Mouse (Mus musculus) midbrain, embryonic 12.5 days (tissue): ENCODE measurements around the gene Med29. TPM values are rescaled to one million over a fixed set of nuclear protein-coding genes. Genes with fewer than 3 reads are reported as not detected.

Experiments
- ATAC-seq: fragments of 200-750 bp; cut with Nextera tagmentation; 2 replicates; pipeline ENCODE4 v1.8.0; 2017; ENCODE audit warnings: low read depth, moderate TSS enrichment, moderate library complexity; ENCODE audit not compliant: low FRiP score
- H3K27ac ChIP-seq: fragments of 300-500 bp; sonication (generic); replicated peaks from 2 replicates; pipeline ENCODE4 v1.5.1; 2016; ENCODE audit warnings: mild to moderate bottlenecking
- H3K27me3 ChIP-seq: fragments of 300-500 bp; sonication (generic); 2 replicates; pipeline ENCODE4 v1.6.1; 2016; ENCODE audit warnings: mild to moderate bottlenecking
- H3K36me3 ChIP-seq: fragments of 300-500 bp; sonication (generic); 2 replicates; pipeline ENCODE4 v1.6.1; 2016
- H3K4me1 ChIP-seq: fragments of 300-500 bp; sonication (generic); 2 replicates; pipeline ENCODE4 v1.6.1; 2016
- H3K4me2 ChIP-seq: fragments of 300-500 bp; sonication (generic); replicated peaks from 2 replicates; pipeline ENCODE4 v1.6.1; 2016; ENCODE audit warnings: mild to moderate bottlenecking, moderate library complexity
- H3K4me3 ChIP-seq: fragments of 300-500 bp; sonication (generic); 2 replicates; pipeline ENCODE4 v1.5.1; 2016; ENCODE audit warnings: mild to moderate bottlenecking
- H3K9ac ChIP-seq: fragments of 300-500 bp; sonication (generic); replicated peaks from 2 replicates; pipeline ENCODE4 v1.6.1; 2016; ENCODE audit warnings: mild to moderate bottlenecking, moderate library complexity
- H3K9me3 ChIP-seq: fragments of 300-500 bp; sonication (generic); 2 replicates; pipeline ENCODE4 v1.6.1; 2016; ENCODE audit warnings: mild to moderate bottlenecking
- WGBS: fragments of 180-500 bp; shearing (Covaris S2); methylation state at CpG from one replicate; pipeline ENCODE4 v1.1.7; 2016; 5-methylcytosine and 5-hydroxymethylcytosine counted together
- polyA plus RNA-seq: library from polyadenylated mRNA; unstranded; fragments of >200 nt; fragmentation: Nextera tagmentation; extraction: Ambion mirVana; gene quantifications from 2 replicates; pipeline ENCODE4 v1.2.1, GENCODE M21; 2016

The Med29 gene
- 45.3 and 46.9 TPM in 2 replicates for polyA plus RNA-seq

DNA sequence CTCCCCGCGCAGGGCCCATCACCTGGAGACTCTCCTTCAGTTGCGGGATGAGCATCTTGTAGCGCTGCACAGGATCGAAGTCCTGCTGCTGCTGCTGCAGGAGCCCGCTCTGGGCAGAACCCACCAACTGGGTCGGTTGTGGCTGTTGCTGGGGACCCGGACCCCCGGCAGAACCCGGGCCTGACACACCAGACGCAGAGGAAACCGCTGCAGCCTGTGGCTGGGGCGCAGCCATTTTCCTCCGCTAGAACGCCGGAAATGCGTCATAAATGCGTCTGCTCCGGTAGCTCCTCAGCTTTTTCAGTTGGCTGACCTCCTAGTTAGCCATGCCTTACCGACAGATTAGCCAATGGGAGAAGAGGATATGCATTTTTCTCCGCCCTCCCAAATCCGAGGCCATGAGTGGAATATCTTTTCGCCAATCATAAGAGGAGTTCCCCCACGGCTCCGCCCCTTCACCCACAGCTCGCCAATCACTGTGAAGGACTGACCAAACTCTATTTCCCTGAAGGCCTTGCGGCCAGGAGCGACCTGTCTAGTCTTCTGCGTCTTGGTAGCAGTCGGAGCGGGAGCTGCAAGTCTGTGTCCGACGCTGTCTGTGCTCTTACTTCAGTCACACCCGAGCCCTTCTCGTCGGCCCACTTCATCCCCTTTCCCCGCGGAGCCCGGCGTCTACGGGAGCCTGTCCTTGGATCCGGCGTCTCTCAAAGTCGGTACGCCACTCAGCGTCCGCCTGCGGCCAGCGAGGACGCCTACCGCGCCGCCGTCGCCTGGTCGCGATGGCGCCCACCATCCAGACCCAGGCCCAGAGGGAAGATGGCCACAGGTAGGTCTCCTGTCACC, at the start of gene Med29, which contains the start of gene Paf1:
Gene Med29 (minus strand): TSS at position 280 of the 843 bp plus-strand sequence.
Gene Paf1 (plus strand): TSS at position 523 of the 843 bp plus-strand sequence.
- Histone ChIP-seq H3K9ac (peak within 1 kb of the TSS; percentile 92), H3K36me3 (peaks cover 53% of the 10 kb centered on the region), H3K27me3 (no peaks in the 10 kb centered on the region), H3K4me3 (peak within 1 kb of the TSS; percentile 94), H3K4me1 (peaks cover 16% of the 10 kb centered on the region), H3K9me3 (no peaks in the 10 kb centered on the region), H3K4me2 (peak within 1 kb of the TSS; percentile 97), H3K27ac (peak within 1 kb of the TSS; percentile 80)
- peak; percentile 99 for ATAC-seq
- whole genome bisulfite sequencing = under 1% methylated on average over 58 of the region's 58 CpGs

DNA sequence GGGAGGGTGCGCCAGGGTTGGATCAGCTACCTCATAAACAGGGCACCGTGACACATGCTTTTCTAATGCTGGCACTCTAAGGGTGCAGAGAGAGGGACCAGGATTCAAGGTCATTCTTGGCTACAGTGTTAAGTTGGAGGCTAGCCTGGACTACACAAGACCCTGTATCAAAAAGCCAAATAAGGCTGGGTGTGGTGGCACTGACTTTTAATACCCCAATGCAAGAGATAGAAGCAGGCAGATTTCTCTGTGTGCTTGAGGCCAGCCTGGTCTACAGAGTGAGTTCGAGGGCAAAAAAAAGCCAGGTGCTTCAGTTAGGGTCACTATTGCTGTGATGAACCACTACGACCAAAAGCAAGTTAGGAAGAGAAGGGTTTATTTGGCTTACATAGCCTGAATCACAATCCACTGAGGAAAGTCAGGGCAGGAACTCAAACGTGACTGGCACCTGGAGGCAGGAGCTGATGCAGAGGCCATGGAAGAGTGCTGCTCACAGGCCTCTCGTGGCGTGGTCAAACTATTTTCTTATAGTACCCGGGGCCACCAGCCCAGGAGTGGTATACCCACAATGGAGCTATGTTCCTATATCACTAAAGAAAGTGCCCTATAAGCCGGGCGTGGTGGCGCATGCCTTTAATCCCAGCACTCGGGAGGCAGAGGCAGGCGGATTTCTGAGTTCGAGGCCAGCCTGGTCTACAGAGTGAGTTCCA, 49.4 kb upstream of the Med29 start:
- 85% methylated on average over 14 of the region's 14 CpGs for WGBS
- H3K4me2 ChIP-seq = no peak overlapping the region
- H3K4me1 ChIP-seq = peaks cover 10% of the 10 kb centered on the region
- H3K9me3 ChIP-seq = no peaks in the 10 kb centered on the region
- no peak overlapping the region for H3K4me3 ChIP-seq
- H3K27me3 ChIP-seq = peaks cover 15% of the 10 kb centered on the region
- no peak overlapping the region for H3K9ac ChIP-seq
- no peaks in the 10 kb centered on the region for H3K36me3 ChIP-seq
- H3K27ac ChIP-seq = no peak overlapping the region
- no peak for ATAC-seq

DNA sequence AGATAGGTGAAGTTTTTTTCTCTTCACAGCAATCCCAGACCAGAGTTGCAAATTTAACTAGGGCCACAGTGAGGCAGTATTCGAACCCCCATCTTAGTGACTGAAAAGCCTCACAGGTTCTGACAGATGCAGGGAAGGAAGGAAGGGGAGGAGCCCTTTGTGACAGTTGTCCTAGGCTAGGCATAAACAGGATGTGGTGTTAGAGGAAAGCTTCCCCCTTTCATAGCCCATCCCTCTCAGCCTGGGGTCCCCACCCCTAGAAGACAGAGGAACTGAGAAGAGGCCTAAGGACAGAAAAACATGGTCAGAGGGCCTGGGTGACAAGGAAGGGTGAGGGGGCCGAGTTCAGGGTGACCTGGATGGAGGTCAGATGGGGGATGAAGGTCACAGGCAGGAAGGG, 48.2 kb upstream of the Med29 start:
- H3K4me1 ChIP-seq = peaks cover 7% of the 10 kb centered on the region; the same call in 1 of the 2 replicates
- no peak overlapping the region for H3K4me2 ChIP-seq
- H3K9ac ChIP-seq = no peak overlapping the region
- H3K4me3 ChIP-seq = no peak overlapping the region
- WGBS = 54% methylated on average over 2 of the region's 2 CpGs
- no peak for ATAC-seq
- H3K27me3 ChIP-seq = peaks cover 12% of the 10 kb centered on the region
- no peaks in the 10 kb centered on the region for H3K9me3 ChIP-seq
- no peak overlapping the region for H3K27ac ChIP-seq
- no peaks in the 10 kb centered on the region for H3K36me3 ChIP-seq

DNA sequence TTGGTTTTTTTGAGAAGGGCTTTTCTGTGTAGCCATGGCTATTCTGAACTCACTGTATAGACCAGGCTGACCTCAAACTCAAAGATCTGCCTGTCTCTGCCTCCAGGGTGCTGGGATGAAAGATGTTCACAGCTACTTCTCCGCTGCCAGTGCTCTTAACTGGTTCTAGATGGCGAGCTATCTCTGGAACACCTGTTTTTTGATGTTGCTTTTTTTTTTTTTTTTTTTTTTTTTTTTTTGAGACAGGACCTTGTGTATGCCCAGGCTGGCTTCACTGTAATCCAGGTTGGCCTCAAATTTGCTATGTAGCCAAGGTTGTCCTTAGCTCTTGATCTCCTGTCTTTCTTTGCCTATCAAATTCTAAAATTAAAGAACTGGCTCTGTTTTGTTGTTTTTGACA, 46.3 kb upstream of the Med29 start:
- no peaks in the 10 kb centered on the region for H3K27me3 ChIP-seq
- no peak overlapping the region for H3K27ac ChIP-seq
- H3K9ac ChIP-seq = no peak overlapping the region
- 94% methylated on average over 2 of the region's 2 CpGs for WGBS
- 0 out of 2 replicates have a peak, but pooled peaks cover 3% of the 10 kb centered on the region for H3K36me3 ChIP-seq
- no peak for ATAC-seq
- no peak overlapping the region for H3K4me3 ChIP-seq
- no peak overlapping the region for H3K4me2 ChIP-seq
- H3K9me3 ChIP-seq = no peaks in the 10 kb centered on the region
- peaks cover 24% of the 10 kb centered on the region for H3K4me1 ChIP-seq

DNA sequence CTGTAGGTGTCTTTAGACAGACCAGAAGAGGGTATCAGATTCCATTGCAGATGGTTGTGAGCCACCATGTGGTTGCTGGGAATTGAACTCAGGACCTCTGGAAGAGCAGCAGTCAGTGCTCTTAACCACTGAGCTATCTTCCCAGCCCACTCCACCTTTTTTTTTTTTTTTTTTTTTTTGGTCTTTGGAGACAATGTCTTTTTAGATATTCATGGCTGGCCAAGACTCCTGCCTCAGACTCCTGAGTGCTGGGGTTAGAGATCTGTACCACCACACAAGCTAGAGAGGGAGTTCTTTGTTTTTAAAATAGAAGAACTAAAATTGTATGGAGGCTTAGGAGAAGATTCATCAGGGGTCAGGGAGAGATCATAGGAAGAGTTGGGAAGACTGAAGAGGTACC, 45.5 kb upstream of the Med29 start:
- H3K27ac ChIP-seq = no peak overlapping the region

DNA sequence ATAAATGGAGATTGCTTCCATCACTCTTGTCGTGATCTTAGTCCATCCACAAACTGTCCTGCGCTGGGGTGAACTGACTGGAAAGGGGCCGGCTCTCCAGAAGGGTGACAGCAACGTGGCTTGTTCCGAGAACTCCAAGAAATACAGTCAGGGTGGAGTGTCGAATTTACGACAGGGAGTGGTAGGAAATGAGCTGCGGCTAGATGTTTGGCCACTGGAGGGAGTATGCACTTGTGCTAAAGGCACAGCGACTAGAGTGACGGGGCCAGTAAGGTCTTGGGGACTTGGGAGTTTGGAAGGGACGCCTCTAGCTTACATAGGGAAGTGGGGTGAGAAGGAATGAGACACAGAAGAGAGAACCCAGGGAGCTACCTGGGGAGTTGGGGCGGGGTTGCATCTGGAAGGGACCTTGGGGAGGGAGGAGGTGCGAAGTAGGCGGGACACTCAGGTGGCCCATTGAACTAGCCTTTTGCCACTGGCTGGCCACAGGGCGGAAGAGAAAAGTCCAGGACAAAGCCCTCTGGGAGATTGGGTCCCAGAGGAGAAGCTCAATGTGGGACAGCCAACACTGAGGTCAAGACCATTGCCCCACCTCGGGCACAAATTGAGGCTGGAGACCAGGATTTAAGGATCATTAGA, 44.5 kb upstream of the Med29 start, which contains the start of gene Gmfg:
Gene Gmfg (plus strand): TSS at position 516 of the 639 bp plus-strand sequence.
- peaks cover 32% of the 10 kb centered on the region for H3K4me1 ChIP-seq
- no peaks in the 10 kb centered on the region for H3K27me3 ChIP-seq
- no peak; the same call in none of the 2 replicates for ATAC-seq
- peak within 1 kb of the TSS; percentile 62 for H3K4me2 ChIP-seq
- H3K9ac ChIP-seq = peak within 1 kb of the TSS; percentile 55
- H3K4me3 ChIP-seq = peak within 1 kb of the TSS; percentile 88
- WGBS = 2% methylated on average over 16 of the region's 16 CpGs
- peak within 1 kb of the TSS; percentile 64 for H3K27ac ChIP-seq
- 0 out of 2 replicates have a peak, but pooled peaks cover 7% of the 10 kb centered on the region for H3K36me3 ChIP-seq
- no peaks in the 10 kb centered on the region for H3K9me3 ChIP-seq

More for the DNA sequence above, 45.5 kb upstream of the Med29 start:
- H3K4me1 ChIP-seq = peaks cover 32% of the 10 kb centered on the region
- no peaks in the 10 kb centered on the region for H3K27me3 ChIP-seq
- no peaks in the 10 kb centered on the region for H3K9me3 ChIP-seq
- H3K4me3 ChIP-seq = no peak overlapping the region
- no peak overlapping the region for H3K4me2 ChIP-seq
- ATAC-seq = no peak
- H3K36me3 ChIP-seq = 0 out of 2 replicates have a peak, but pooled peaks cover 7% of the 10 kb centered on the region
- H3K9ac ChIP-seq = no peak overlapping the region

DNA sequence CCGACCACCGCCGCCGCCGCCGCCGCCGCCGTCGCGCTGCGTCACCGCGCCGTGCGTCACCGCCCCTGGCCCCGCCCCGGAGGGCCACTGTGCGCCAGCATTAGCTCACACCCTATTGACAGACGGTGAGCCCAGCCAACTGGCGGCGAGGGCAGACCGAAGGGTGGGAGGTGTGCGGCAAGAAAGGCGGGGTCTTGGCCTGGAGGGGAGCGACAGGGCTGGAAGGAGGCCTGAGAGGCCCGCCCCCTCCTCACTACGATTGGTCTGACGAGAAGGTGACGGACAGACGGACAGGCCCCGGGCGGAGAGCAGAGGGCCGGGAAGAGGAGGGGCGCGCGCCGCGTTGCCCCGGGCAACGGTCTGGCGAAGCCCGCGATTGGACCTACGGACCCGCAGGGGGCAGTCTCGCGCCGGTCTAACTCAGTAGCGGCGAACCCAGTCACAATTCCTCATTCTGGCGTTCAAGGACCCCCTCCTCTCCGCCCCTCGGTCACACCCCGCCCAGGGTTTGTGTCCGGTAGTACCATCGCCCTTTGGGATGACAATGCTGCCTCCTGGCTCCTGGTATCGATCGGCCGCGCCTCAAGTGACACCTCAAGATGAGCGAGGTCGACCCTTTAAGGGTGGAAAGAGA, 43.9 kb upstream of the Med29 start:
- Histone ChIP-seq H3K4me2 (peak overlapping the region; percentile 62), H3K9ac (peak overlapping the region; percentile 97), H3K9me3 (no peaks in the 10 kb centered on the region), H3K36me3 (0 out of 2 replicates have a peak, but pooled peaks cover 7% of the 10 kb centered on the region), H3K4me1 (peaks cover 32% of the 10 kb centered on the region), H3K4me3 (peak overlapping the region; percentile 88), H3K27ac (peak overlapping the region; percentile 64), H3K27me3 (no peaks in the 10 kb centered on the region)
- ATAC-seq = peak; percentile 99
- under 1% methylated on average over 49 of the region's 64 CpGs for WGBS

DNA sequence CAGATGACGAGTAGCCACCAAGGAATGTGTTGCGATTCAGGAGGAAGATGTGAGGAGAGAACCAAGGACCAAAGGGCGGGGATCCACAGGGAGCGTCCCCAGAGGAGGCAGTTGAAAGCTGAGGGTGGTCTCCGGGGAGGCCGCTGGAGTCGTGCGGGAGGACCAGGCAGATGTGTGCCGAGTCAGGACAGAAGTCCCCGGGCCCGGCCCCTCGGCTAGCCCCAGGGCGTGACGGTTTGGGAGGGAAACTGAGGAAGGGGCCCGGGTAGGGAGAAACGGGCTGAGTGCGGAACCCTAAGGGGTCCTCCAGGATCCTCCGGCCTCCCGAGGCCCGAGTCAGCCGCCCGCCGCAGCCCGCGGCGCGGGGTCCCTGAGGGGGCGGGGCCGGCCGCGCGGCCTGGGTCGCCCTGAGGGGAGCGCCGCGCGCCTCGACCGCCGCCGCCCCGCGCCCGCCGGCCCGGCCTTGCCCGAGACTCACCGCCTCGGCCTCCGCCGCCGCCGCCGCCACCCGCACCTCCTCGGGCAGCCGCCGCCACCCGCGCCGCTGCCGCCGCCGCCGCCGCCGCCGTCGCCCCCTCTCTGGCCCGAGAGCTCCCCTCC, 43.3 kb upstream of the Med29 start:
- 1% methylated on average over 14 of the region's 70 CpGs for WGBS
- H3K27ac ChIP-seq = peak overlapping the region; percentile 61; the same call in 1 of the 2 replicates
- H3K4me1 ChIP-seq = peaks cover 32% of the 10 kb centered on the region
- H3K9me3 ChIP-seq = no peaks in the 10 kb centered on the region
- peak overlapping the region; percentile 97 for H3K9ac ChIP-seq
- H3K4me3 ChIP-seq = peak overlapping the region; percentile 88
- H3K27me3 ChIP-seq = no peaks in the 10 kb centered on the region
- H3K4me2 ChIP-seq = peak overlapping the region; percentile 90
- H3K36me3 ChIP-seq = 0 out of 2 replicates have a peak, but pooled peaks cover 7% of the 10 kb centered on the region
- peak; percentile 71 for ATAC-seq

DNA sequence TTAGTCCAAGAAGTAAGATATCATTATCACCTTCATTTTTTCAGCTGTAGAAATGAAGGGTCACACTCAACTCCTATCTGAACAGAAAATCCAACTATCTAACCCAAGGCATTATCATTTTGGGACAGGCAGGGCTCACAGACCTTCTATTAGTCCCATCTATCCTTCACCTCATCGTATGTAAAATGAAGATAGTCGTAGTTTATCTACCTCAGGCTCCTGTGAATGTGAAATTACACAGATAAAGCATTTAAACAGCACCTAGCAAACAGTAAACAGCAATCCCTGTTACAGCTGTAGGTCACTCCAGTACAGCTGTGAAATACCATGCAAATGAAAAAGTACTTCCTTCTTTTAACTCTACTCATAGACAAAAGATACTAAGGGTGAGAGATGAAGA, 39.7 kb upstream of the Med29 start:
- Histone ChIP-seq H3K27ac (no peak overlapping the region), H3K4me2 (no peak overlapping the region), H3K9me3 (no peaks in the 10 kb centered on the region), H3K36me3 (0 out of 2 replicates have a peak, but pooled peaks cover 7% of the 10 kb centered on the region), H3K27me3 (no peaks in the 10 kb centered on the region), H3K4me3 (no peak overlapping the region), H3K4me1 (peaks cover 33% of the 10 kb centered on the region), H3K9ac (no peak overlapping the region)
- 95% methylated on average over 2 of the region's 2 CpGs for WGBS
- no peak for ATAC-seq

DNA sequence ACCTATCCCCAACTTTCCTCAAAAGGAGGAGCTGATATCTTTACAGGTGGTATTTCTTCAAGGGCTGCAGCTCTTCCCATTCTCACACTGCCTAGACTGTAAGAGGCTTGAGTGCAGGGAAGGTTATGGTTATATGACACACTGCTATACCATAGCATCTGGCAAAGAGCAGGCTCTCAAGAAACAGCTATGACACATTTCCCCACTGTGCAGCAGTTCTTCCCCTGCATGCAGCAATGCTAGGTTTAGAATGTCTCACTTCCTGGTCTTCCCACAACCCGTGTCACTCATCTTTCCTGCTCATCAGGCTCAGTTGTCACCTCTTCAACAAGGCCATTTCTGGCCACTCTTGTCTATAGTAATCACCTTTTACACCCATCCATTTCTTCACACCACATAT, 38.0 kb upstream of the Med29 start:
- 0 out of 2 replicates have a peak, but pooled peaks cover 7% of the 10 kb centered on the region for H3K36me3 ChIP-seq
- ATAC-seq = no peak
- 84% methylated on average over 1 of the region's 1 CpGs for WGBS
- H3K27ac ChIP-seq = no peak overlapping the region
- H3K9ac ChIP-seq = no peak overlapping the region
- H3K27me3 ChIP-seq = no peaks in the 10 kb centered on the region
- no peak overlapping the region for H3K4me3 ChIP-seq
- peaks cover 28% of the 10 kb centered on the region for H3K4me1 ChIP-seq
- H3K4me2 ChIP-seq = no peak overlapping the region
- H3K9me3 ChIP-seq = no peaks in the 10 kb centered on the region

DNA sequence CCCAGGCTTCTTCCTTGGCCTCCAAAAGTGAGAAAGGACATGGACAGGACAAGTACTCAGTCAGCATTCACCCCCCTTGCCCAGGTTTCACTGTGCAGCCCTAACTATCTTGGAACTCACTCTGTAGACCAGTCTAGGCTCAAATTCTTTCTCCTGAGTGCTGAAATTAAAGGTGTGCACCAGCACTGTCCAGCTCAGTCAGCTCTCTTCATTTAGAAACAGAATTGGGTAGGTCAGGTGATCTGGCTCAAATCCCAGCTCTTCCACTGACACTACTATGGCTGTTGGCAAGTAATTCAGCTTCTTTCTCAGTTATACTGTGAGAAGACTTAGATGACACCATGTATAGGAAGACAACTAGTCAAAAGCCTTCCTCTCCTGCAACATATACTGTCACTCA, 35.2 kb upstream of the Med29 start:
- peaks cover 13% of the 10 kb centered on the region for H3K36me3 ChIP-seq
- no peak for ATAC-seq
- H3K4me3 ChIP-seq = no peak overlapping the region
- H3K9ac ChIP-seq = no peak overlapping the region
- 0 out of 2 replicates have a peak, but pooled peaks cover 2% of the 10 kb centered on the region for H3K4me1 ChIP-seq
- H3K27me3 ChIP-seq = no peaks in the 10 kb centered on the region
- no peaks in the 10 kb centered on the region for H3K9me3 ChIP-seq
- H3K27ac ChIP-seq = no peak overlapping the region
- H3K4me2 ChIP-seq = no peak overlapping the region
